Mouse (Mus musculus): ENCODE data around the gene Erlec1.

The Erlec1 gene

DNA sequence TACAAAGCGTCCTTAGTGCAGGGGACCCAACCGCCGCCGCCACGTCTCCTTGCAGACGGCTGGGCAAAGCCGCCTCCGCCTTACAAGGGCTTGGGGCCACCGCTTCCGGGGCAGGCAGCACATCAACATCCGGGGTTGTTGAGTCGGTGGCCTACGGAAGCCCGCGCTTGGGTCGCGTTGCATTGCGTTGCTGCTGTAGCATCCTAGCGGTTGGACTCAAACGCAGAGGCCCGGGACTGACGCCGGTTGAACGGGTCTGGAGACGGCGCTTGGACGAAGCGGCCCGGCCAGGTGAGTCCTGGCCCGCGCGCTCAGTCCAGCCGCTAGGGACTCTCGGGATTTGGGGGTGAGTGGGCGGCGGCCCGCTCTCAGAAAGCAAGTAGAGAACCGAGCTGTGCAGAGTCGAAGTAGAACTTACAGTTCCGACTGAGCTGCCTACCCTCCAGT is at the start of gene Erlec1:
TSS of gene Erlec1 (minus strand) at position 57 of the 447 bp plus-strand sequence.
- DNase-seq (ENCODE audit: low read depth, low spot score): peak; percentile 98

- DNase-seq (ENCODE audit: low read depth, low spot score): no peak
These were observed 47.2 kb upstream of the Erlec1 start for GRCm38 (mm10) chr11:31001169-31001908.

DNA sequence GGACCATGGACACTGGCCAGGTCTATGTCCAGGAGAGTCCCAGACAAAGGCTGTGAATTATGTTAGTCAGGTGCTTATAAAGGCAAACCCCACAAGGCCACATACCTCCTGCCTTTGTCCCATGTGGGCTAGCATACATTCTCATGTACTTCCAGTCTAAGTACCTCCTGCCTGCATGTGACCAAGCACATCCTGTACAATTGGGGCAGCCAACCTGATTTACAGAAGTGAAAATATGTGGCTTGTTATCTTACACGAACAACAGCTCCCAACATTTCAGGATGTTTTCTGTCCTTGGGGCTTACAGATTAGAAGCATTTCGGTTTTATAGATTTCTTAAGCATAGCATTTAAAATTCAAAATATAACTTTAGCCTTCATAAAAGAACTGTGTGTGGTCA is 45.9 kb upstream of the Erlec1 start:
- no peak for DNase-seq (ENCODE audit: low read depth, low spot score)

DNA sequence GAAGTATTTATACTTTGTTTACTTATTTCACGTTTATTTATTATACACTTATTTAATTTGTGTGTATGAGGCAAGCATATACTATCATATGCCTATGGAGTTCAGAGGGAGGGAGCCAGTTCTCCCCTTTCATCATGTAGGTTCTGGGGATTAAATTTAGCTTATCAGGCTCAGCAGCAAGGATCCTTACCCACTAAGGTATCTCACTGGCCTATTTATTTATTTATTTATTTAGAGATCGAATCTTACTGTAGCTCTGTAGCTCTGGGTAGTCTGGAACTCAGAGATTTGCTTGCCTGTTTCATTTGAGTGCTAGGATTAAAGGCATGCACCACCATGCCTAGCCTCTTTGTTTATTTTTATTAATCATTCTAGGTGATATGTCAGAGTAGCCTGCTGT is 44.6 kb upstream of the Erlec1 start:
- no peak for DNase-seq (ENCODE audit: low read depth, low spot score)

DNA sequence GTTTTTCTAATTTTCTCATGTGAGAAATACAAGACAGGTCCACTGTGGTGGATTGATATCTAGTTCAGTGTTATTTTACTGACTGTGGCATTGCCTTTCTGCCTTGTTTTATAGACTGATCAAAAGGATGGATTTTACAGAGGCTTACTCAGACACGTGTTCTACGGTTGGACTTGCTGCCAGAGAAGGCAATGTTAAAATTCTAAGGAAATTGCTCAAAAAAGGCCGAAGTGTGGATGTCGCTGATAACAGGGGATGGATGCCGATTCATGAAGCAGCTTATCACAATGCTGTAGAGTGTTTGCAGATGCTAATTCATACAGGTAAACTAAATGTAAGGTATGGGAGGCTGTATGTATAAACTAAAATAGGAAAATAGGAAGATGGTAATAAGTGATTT is 44.1 kb upstream of the Erlec1 start:
- DNase-seq (ENCODE audit: low read depth, low spot score): no peak

GRCm38 (mm10) chr11:30996670-30997069 is 42.5 kb upstream of the Erlec1 start:
- no peak for DNase-seq (ENCODE audit: low read depth, low spot score)

DNA sequence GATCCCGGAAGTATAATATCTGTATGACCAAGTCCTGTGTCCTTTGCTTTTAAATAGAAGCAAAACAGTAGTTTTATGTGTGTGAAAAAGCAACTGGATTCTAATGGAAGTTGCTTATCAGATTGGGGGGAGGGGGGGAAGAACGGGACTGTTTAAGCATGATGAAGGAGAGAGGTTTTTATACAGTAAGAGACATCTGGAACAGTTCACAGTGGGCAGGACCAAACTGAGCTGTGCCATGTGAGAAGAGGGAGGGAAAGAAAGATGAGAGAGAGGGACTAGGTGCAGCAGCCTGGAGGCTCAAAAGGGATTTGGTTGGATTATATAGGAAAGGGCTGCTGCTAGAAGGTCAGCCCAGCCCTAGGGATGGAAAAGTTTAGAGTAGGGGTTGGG is 32.5 kb upstream of the Erlec1 start:
- DNase-seq (ENCODE audit: low read depth, low spot score): peak; percentile 50

DNA sequence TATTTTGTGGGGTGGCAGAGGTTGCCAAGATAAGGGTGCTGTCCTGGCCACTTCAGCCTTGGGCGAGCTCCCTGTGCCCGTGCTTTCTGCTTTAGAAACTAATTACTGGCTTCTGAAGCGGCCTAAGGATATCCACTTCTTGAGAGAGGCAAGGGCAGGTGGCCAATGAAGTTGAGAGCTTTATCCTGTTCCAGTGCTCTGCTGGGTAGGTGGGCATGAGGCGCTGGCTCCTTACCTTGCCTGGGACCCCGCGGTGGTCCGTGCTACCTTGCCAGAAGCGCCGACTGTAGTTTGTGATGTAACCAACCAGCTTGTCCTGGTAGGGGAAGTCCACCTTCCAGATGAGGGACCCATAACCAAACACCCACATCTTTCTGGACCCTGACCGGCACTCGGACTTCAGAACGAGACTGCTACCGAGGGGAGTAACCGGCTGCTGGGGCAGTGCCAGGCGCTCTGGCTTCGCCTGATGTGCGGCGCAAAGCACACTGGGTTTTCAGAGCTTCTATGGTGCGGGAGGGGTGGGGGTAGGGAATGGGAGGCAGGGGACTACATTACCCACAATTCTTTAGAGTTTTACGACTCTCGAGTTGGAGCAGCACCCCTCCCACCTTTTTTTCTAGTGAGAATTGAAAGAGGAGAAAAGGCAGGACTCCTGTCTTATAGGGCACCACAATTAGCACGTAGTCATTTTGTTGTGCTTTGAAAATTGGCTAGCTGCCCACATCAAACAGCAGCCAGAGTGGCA is 31.9 kb upstream of the Erlec1 start, which contains the start of gene Chac2:
TSS of gene Chac2 (minus strand) at position 474 of the 748 bp plus-strand sequence.
- peak; percentile 97 for DNase-seq (ENCODE audit: low read depth, low spot score)

- no peak for DNase-seq (ENCODE audit: low read depth, low spot score)
These were observed 31.1 kb upstream of the Erlec1 start for GRCm38 (mm10) chr11:30985237-30985636.

DNA sequence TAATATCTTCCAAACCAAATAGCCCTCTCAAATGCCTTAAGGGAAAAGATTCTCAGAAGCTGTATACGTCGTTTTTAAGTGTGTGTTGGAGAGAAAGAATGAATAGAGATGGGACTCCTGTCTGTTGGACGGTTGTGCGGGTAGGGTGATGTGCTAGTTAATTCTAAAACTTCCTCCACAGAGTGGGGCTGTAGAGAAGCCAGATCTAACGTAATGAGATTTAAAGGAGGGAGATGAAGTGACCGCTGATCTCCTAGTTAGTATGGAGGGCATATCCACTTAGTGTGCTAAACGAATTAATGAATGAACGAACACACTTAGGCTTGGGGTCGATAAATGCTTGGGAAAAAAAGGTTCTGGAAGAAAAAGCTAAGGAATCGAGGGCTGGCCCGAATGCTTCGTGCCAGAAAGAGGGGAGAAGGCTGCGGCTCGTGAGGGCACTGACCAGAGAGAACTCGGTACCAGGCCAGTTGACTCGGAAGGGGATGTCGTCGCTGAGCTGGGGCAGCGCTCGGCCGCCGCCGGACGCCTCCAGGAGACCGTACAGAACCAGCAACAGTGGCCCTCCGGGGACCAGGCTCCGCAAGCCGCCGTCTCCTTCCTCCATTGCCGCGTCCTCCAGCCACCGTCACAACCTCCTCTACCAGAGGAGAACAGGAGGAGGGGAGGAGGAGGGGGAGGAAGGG is 523 bp downstream of the Erlec1 start:
- peak; percentile 63 for DNase-seq (ENCODE audit: low read depth, low spot score)

DNA sequence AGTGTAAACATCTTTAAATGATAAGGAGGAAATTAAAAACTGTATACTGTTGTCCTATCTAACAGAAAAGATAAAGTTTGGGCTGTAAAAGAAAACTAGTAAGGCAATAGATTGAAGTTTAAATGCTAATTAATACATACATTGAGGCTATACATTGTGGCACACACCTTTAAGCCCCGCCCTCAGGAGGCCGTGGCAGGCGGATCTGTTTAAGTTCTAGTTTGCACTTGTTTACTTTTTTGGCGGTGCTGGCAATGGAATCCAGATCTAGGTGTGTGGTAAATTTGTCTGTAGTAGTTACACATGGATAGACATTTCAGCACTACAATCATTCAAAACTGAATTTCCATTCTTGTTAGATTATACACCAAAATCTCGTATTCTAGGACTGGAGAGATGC is 1.3 kb downstream of the Erlec1 start:
- no peak for DNase-seq (ENCODE audit: low read depth, low spot score)

GRCm38 (mm10) chr11:30943522-30943921 is 10.6 kb downstream of the Erlec1 start:
- peak; percentile 94 for DNase-seq (ENCODE audit: low read depth, low spot score)

GRCm38 (mm10) chr11:30928498-30928897 is 25.6 kb downstream of the Erlec1 start:
- DNase-seq (ENCODE audit: low read depth, low spot score): peak; percentile 20

- no peak for DNase-seq (ENCODE audit: low read depth, low spot score)
These were observed 26.1 kb downstream of the Erlec1 start for GRCm38 (mm10) chr11:30928079-30928478.

- no peak for DNase-seq (ENCODE audit: low read depth, low spot score)
These were observed 30.9 kb downstream of the Erlec1 start for GRCm38 (mm10) chr11:30923283-30923682.

DNA sequence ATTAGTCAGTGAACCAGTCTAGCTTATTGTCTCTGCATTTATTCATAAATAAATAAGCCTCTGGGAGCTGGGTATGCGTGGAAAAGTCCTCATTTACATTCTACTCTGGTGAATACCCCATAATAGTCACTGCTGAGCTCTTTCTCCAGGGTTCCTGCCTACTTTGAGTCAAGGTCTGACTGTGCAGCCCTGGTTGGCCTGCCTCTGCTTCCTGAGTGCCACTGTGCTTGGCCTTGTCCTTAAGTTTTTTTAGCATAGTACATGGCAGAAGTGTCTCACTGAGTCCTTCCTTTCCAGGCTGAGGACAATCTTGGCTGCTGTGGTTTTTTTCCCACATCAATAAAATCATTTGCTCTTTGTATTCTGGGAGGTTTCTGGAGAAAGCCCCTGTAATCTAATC is 33.5 kb downstream of the Erlec1 start:
- no peak for DNase-seq (ENCODE audit: low read depth, low spot score)

- DNase-seq (ENCODE audit: low read depth, low spot score): no peak
These were observed 41.8 kb downstream of the Erlec1 start for GRCm38 (mm10) chr11:30912311-30912710.

GRCm38 (mm10) chr11:30899312-30899711 is 54.8 kb downstream of the Erlec1 start:
- no peak for DNase-seq (ENCODE audit: low read depth, low spot score)

GRCm38 (mm10) chr11:30896201-30896600 is 57.9 kb downstream of the Erlec1 start:
- no peak for DNase-seq (ENCODE audit: low read depth, low spot score)

DNA sequence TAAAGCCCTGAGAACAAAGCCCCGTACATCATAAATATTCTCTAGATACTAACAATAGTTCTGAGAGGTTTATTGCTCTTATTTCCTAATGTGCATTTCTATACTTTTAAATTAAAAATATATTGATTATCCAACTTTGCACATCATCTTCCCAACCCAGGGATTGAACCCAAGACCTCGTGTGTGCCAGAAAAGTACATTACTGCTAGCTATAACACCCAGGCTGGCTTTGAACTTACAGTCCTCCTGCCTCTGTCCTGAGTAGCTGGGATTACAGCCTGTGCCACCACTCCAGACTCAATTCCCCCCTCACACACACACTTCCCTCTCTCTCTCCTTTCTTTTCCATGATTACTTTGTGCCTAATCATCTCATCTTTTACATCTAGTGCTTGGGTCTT is 66.0 kb downstream of the Erlec1 start:
- no peak for DNase-seq (ENCODE audit: low read depth, low spot score)

- DNase-seq (ENCODE audit: low read depth, low spot score): peak; percentile 91
These were observed 68.8 kb downstream of the Erlec1 start, which contains the start of the genes Gpr75 and Asb3 for GRCm38 (mm10) chr11:30885171-30885871. TSS of gene Gpr75 (plus strand) at chr11:30885358. TSS of gene Asb3 (plus strand) at chr11:30885416.
